Comparison of ENCODE assay signal across 8 mouse cellular contexts in genomic region chr5:142608989-142609325, GRCm38 (mm10). TPM values are rescaled to one million over a fixed set of nuclear protein-coding genes. Genes with fewer than 3 reads are reported as not detected.
DNase-seq lines count a peak whose midpoint lies in the region; ATAC-seq lines count a peak whose summit lies in the region.
"Had no signal": no experiment of that assay in that cellular context is flagged by ENCODE, and none has a peak within 500 bp of the region (broad histone marks: within the 10 kb centered on the region; RNA-seq: fewer than 3 reads in every experiment).

No protein-coding gene starts in this region.

- peaks cover 7% of the 10 kb centered on the region; the same call in 1 of the 2 replicates for H3K4me1 ChIP-seq in lung, embryonic 15.5 days
- peaks cover 21% of the 10 kb centered on the region for H3K4me1 ChIP-seq in forebrain, embryonic 16.5 days (replicated peaks; ENCODE audit: control insufficient read depth, insufficient read depth, low read length)
- H3K4me1 ChIP-seq in liver, embryonic 11.5 days (replicated peaks; ENCODE audit: control insufficient read depth, insufficient read depth, low read length), result no peaks in the 10 kb centered on the region
- no peaks in the 10 kb centered on the region for H3K4me1 ChIP-seq in stomach, embryonic 16.5 days (ENCODE audit: control insufficient read depth, insufficient read depth, low read length)

- no peak overlapping the region for H3K27ac ChIP-seq in lung, embryonic 15.5 days
- peak overlapping the region; percentile 84 for H3K27ac ChIP-seq in forebrain, embryonic 16.5 days (ENCODE audit: low read length)
- H3K27ac ChIP-seq in liver, embryonic 11.5 days (ENCODE audit: low read depth, low read length), result no peak overlapping the region
- no peak overlapping the region for H3K27ac ChIP-seq in stomach, embryonic 16.5 days (ENCODE audit: low read length)

- peak overlapping the region; percentile 34 for H3K4me3 ChIP-seq in lung, embryonic 15.5 days
- peak overlapping the region; percentile 81 for H3K4me3 ChIP-seq in forebrain, embryonic 16.5 days (replicated peaks; ENCODE audit: low read length)
- peak overlapping the region; percentile 50 for H3K4me3 ChIP-seq in liver, embryonic 11.5 days (ENCODE audit: low read depth, low read length)
- peak overlapping the region; percentile 38 for H3K4me3 ChIP-seq in stomach, embryonic 16.5 days (replicated peaks; ENCODE audit: low read length)

- H3K9ac ChIP-seq in lung, embryonic 15.5 days, result no peak overlapping the region
- peak overlapping the region; percentile 79 for H3K9ac ChIP-seq in forebrain, embryonic 16.5 days (replicated peaks; ENCODE audit: low read depth, low read length)
- no peak overlapping the region for H3K9ac ChIP-seq in liver, embryonic 11.5 days (ENCODE audit: low read depth, low read length)
- peak overlapping the region; percentile 36 for H3K9ac ChIP-seq in stomach, embryonic 16.5 days (ENCODE audit: low read length)

- H3K27me3 ChIP-seq in lung, embryonic 15.5 days, result peaks cover 31% of the 10 kb centered on the region
- no peaks in the 10 kb centered on the region for H3K27me3 ChIP-seq in forebrain, embryonic 16.5 days (replicated peaks; ENCODE audit: control insufficient read depth, insufficient read depth, low read length)
- peaks cover 32% of the 10 kb centered on the region for H3K27me3 ChIP-seq in liver, embryonic 11.5 days (replicated peaks; ENCODE audit: control insufficient read depth, insufficient read depth, low read length)
- H3K27me3 ChIP-seq in stomach, embryonic 16.5 days (ENCODE audit: control insufficient read depth, insufficient read depth, low read length), result peaks cover 17% of the 10 kb centered on the region; the same call in 1 of the 2 replicates

- WGBS in lung, embryonic 15.5 days, result 5% methylated on average over 4 of the region's 4 CpGs
- 2% methylated on average over 4 of the region's 4 CpGs for WGBS in forebrain, embryonic 16.5 days
- 19% methylated on average over 4 of the region's 4 CpGs for WGBS in liver, embryonic 11.5 days
- WGBS in stomach, embryonic 16.5 days, result 6% methylated on average over 4 of the region's 4 CpGs

- no peaks in the 10 kb centered on the region for H3K36me3 ChIP-seq in lung, embryonic 15.5 days
- H3K36me3 ChIP-seq in forebrain, embryonic 16.5 days (ENCODE audit: control insufficient read depth, insufficient read depth), result no peaks in the 10 kb centered on the region
- H3K36me3 ChIP-seq in liver, embryonic 11.5 days (ENCODE audit: control insufficient read depth, insufficient read depth, low read length), result no peaks in the 10 kb centered on the region
- H3K36me3 ChIP-seq in stomach, embryonic 16.5 days (ENCODE audit: control insufficient read depth, insufficient read depth, low read length), result no peaks in the 10 kb centered on the region

- H3K9me3 ChIP-seq in lung, embryonic 15.5 days, result no peaks in the 10 kb centered on the region
- H3K9me3 ChIP-seq in forebrain, embryonic 16.5 days (ENCODE audit: control insufficient read depth, low read length), result no peaks in the 10 kb centered on the region
- no peaks in the 10 kb centered on the region for H3K9me3 ChIP-seq in liver, embryonic 11.5 days (ENCODE audit: control insufficient read depth, low read length)
- no peaks in the 10 kb centered on the region for H3K9me3 ChIP-seq in stomach, embryonic 16.5 days (replicated peaks; ENCODE audit: control insufficient read depth, low read length)

- no peak for ATAC-seq in lung, embryonic 15.5 days (ENCODE audit: borderline replicate concordance, extremely low read depth, low FRiP score, low TSS enrichment)
- ATAC-seq in forebrain, embryonic 16.5 days, result no peak
- ATAC-seq in liver, embryonic 11.5 days (replicated peaks; ENCODE audit: low FRiP score), result no peak
- no peak for ATAC-seq in stomach, embryonic 16.5 days (ENCODE audit: insufficient read depth, low FRiP score)

- peak overlapping the region; percentile 73 for H3K4me2 ChIP-seq in lung, embryonic 15.5 days
- peak overlapping the region; percentile 75 for H3K4me2 ChIP-seq in forebrain, embryonic 16.5 days (ENCODE audit: low read length)
- peak overlapping the region; percentile 53 for H3K4me2 ChIP-seq in liver, embryonic 11.5 days
- H3K4me2 ChIP-seq in stomach, embryonic 16.5 days (ENCODE audit: low read depth, low read length), result peak overlapping the region; percentile 65

- no peak for DNase-seq in lung, adult 18-20 months
- no peak for DNase-seq in liver, embryonic 11.5 days (ENCODE audit: low spot score)
- DNase-seq in adrenal gland, postnatal 14 days, result no peak
- no peak for DNase-seq in layer of hippocampus, postnatal 25 days (ENCODE audit: extremely low spot score in 1 of 2, low spot score in 1 of 2)

RNA-seq across cellular contexts. Expression of gene Mmd2, which starts 0.4 kb away (rescaled TPM):
- polyA plus RNA-seq in lung, embryonic 15.5 days (2015; fragmentation: Nextera tagmentation; extraction: Ambion mirVana), result 0.35 and 0.59 TPM in 2 replicates
- polyA plus RNA-seq in forebrain, embryonic 16.5 days (2015; fragmentation: Nextera tagmentation; extraction: Ambion mirVana), result 77.4 and 91.5 TPM in 2 replicates
- polyA plus RNA-seq in liver, embryonic 11.5 days (2014; fragmentation: Nextera tagmentation; extraction: Ambion mirVana), result 20.2 and 23.0 TPM in 2 replicates
- 3.3 and 3.6 TPM in 2 replicates for polyA plus RNA-seq in stomach, embryonic 16.5 days (2015; fragmentation: Nextera tagmentation; extraction: Ambion mirVana)
- 39.2 and 59.5 TPM in 2 replicates for total RNA-seq in adrenal gland, postnatal 14 days (2021)
- total RNA-seq in layer of hippocampus, postnatal 25 days (2021), result 100 to 1,000 TPM; 166 to 185 TPM
- total RNA-seq: common myeloid progenitor, adult 5-6 weeks had no signal

RNA-seq across cellular contexts. Expression of gene Wipi2, which starts 18.5 kb away (rescaled TPM):
- polyA plus RNA-seq in lung, embryonic 15.5 days (2015; fragmentation: Nextera tagmentation; extraction: Ambion mirVana), result 40.8 and 44.5 TPM in 2 replicates
- polyA plus RNA-seq in forebrain, embryonic 16.5 days (2015; fragmentation: Nextera tagmentation; extraction: Ambion mirVana), result 50.2 and 53.3 TPM in 2 replicates
- 52.7 and 56.3 TPM in 2 replicates for polyA plus RNA-seq in liver, embryonic 11.5 days (2014; fragmentation: Nextera tagmentation; extraction: Ambion mirVana)
- 34.0 and 38.9 TPM in 2 replicates for polyA plus RNA-seq in stomach, embryonic 16.5 days (2015; fragmentation: Nextera tagmentation; extraction: Ambion mirVana)
- 98.5 and 109 TPM in 2 replicates for total RNA-seq in adrenal gland, postnatal 14 days (2021)
- 100 to 1,000 TPM in 1 of 2 experiments, 10 to 100 TPM in 1; 92.7 to 104 TPM for total RNA-seq in layer of hippocampus, postnatal 25 days (2021)

RNA-seq across cellular contexts. Expression of gene Radil, which starts 58.1 kb away (rescaled TPM):
- 2.6 and 3.5 TPM in 2 replicates for polyA plus RNA-seq in lung, embryonic 15.5 days (2015; fragmentation: Nextera tagmentation; extraction: Ambion mirVana)
- polyA plus RNA-seq in forebrain, embryonic 16.5 days (2015; fragmentation: Nextera tagmentation; extraction: Ambion mirVana), result 9.6 and 17.6 TPM in 2 replicates
- 1.1 and 1.2 TPM in 2 replicates for polyA plus RNA-seq in liver, embryonic 11.5 days (2014; fragmentation: Nextera tagmentation; extraction: Ambion mirVana)
- 1.8 and 2.4 TPM in 2 replicates for polyA plus RNA-seq in stomach, embryonic 16.5 days (2015; fragmentation: Nextera tagmentation; extraction: Ambion mirVana)
- 8.1 and 8.7 TPM in 2 replicates for total RNA-seq in adrenal gland, postnatal 14 days (2021)
- total RNA-seq in layer of hippocampus, postnatal 25 days (2021), result 10 to 100 TPM; 14.7 to 15.2 TPM
- total RNA-seq: common myeloid progenitor, adult 5-6 weeks had no signal

Comparison
In these comparisons a context has a peak if more than half of its experiments do, and no peak if none do; other contexts are left out.
1. H3K9ac ChIP-seq: peak in forebrain, embryonic 16.5 days (single experiment) and stomach, embryonic 16.5 days (single experiment); none in lung, embryonic 15.5 days (single experiment) and liver, embryonic 11.5 days (single experiment).
2. Peak in every context shown above with its lines, with median percentiles within 50 percentile points of each other: H3K4me2 ChIP-seq and H3K4me3 ChIP-seq.